Mouse (Mus musculus) right cerebral cortex, postnatal 36 days (tissue): ENCODE data around the gene Slc35c1.
A peak's percentile ranks its signal among the peaks of the same experiment; 100 is the strongest.
"Not testable (repeated sequence)": the region's sequence is repeated elsewhere in the genome, so short reads cannot be mapped to it uniquely, and the experiment has no call there.

Source experiments
- DNase-seq, 2 experiments: peaks; one replicate each; pipeline ENCODE4 v3.0.0; 2022; ENCODE audit warnings: low spot score in 2 of 2, mixed read lengths in 1 of 2

Gene Slc35c1

DNA sequence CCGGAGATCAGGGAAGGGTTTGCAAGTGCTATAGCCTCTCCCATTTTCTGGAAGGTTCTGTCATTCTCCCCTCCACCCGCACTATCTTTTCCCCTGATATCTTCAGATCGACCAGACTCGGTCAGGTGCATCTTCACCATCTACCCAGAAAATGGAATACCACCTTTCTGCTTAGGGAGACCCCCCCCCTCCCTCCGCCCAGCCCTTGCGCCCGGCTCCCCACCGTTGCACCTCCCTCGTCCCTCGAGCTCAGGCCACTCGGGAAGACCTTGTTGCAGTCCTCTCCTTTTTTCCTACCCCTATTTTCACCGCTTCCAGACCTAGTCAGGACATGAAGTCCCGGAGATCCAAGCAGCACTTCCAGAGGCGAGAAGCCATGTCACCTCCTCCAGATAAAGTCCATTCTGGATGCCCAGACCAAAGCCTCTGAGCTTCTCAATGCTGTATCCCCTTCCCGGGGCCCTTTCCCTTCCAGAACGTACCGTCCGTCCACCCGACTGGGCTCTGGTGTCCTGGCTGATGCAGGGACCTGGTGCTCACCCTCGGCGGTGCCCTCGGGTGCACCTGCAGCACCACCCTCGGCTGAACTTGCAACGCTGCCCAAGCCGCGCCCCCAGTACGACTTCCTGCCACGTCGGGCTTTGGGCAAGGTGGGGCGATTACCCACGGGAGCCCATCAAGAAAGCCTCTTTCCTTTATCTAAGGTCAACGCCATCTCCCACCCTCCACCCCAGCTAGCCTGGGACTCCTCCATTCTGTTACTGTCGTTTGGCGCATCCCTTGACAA lies at the start of gene Slc35c1:
Gene Slc35c1, minus strand, starts transcription at position 618 of the 787 bp plus-strand sequence.
- DNase-seq = no peak

DNA sequence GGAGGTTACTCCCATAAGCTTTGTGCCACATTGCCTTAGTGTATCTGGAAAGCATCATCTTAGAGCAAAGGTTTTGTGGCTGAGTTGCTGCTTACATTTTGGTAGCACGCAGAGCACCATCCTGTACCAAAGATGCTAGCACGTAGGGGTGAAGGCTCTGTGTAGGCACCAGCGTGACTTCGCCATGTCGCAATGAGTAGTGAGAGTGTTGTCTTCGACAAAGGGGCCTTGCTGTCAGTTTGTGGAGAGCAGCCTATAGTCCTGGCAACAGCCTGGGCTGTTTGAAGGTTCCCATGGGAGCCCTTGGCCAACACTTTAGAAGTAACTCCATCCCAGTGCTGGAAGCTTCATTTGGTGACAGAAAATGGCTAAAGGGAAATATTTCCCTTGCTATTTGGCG lies 45.0 kb upstream of the Slc35c1 start:
- DNase-seq = no peak

DNA sequence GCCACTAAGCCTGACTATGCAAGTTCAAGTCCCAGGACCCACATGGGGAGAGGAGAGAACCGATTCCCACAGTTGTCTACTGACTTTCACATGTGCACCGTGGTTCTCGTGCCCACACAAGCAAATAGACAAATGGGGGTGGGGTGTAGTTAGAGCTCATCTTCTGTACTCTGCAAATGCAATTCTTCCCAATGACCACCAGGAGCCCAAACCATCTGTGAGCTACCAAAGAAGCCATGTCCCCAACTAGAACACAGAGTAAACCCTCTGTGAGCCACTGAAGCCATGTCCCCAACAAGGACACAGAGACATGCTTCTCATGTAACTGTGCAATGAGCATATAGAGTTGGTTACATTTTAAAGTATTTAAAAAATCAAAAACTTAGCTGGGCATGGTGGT lies 43.1 kb upstream of the Slc35c1 start:
- no peak for DNase-seq

DNA sequence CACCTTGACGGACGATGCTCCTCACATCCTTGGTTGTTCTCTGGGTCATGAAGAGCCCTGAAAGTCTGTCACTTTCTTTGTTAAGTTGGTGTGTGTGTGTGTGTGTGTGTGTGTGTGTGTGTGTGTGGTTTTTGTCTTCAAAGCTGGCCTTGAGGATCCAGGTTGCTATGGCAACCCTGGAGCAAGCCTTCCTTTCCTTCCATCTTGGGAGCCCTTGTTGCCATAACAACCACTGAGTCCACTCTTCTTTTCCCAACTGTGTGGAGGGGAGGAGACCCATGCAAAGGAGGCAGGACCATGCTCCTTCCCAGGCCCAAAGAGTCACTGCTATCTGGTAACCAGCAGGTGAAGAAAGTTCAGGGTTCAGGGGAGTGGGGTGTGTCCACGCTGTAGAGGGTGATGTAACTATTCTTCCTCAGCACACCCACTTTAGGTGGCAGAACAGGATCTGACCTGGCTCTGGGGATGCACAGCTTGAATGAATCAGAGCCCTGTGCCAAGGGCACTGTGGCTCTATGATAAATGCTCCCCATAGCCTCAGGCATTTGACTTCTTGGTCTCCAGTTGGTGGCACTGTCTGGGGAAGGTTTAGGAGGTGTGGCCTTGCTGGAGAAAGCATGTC lies 39.5 kb upstream of the Slc35c1 start:
- DNase-seq = peak; percentile 52 to 73

DNA sequence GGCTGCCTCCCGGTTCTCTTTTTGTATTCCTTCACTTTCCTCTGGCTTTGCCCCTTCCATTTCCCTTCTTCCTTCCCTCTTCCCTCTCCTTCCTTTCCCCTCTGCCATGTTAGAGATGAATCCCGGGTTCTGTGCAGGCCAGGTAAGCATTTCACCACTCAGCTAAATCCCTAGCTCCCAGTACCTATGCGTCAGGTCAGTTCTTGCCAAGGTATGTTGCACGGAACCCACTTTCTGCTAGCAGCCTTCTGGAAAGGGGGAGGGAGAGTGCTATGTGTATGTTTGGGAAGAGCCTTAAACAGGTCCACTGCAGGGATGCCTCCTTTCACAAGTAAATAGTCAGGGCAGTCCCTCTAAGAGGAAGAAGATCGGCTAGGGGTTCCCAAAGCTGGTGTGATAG lies 36.8 kb upstream of the Slc35c1 start:
- DNase-seq = no peak

DNA sequence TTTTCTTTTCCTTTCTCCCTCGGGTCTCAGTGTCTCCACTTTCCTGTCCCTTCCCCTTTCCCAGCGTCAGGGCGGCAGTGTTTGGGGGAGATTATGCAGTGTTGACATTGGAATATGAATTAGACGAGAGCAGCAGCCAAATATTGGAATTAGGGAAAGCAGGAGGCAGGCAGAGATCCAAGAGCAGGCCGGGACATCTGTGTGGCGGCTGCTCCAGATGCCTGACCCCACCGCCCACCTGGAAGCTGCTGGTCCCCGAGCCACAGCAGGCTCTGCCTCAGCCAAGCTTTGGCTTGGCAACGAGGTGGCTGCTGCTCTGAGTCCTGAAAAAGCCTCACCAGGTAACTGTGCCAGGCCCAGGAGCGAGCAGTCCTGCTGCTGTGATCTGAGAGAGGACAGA lies 36.3 kb upstream of the Slc35c1 start:
- no peak for DNase-seq

DNA sequence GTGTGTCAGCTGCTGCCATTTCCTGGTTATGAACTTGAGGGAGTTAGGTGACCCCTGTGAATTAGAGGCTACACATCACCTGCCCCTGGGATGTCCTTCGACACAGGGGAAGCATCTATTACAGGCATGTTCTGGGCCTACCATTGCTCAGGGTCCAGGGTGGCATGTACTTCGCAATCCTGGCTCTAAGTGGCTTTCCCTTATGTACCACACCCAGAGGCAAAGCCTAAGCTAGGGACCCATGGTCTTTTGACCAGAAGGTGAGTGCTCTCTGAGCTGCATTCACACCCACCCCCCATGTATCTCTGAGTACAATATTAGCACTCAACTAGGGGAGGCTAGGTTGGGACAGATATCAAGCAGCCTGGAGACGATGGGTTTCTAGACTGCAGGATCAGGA lies 34.6 kb upstream of the Slc35c1 start:
- DNase-seq = no peak

DNA sequence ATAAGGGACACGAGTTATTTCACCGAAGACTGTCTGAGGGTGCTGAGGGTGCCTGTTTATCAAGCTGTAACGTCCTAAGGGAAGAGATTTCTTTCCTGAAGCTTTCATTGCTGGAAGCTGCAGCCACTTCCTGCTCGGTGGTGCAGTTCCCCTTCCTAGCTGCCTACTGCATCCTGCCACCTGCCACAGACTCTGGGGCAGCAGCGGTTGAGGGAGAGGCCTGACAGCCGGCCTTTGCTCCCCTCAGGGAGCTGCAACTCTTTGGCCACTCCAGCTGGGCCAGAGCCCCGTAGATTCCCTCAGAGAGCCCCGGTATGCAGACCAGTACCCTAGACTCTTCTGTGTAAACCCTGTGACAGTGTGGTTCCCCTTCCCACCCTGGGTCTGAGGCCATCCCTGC lies 34.1 kb upstream of the Slc35c1 start:
- no peak for DNase-seq

DNA sequence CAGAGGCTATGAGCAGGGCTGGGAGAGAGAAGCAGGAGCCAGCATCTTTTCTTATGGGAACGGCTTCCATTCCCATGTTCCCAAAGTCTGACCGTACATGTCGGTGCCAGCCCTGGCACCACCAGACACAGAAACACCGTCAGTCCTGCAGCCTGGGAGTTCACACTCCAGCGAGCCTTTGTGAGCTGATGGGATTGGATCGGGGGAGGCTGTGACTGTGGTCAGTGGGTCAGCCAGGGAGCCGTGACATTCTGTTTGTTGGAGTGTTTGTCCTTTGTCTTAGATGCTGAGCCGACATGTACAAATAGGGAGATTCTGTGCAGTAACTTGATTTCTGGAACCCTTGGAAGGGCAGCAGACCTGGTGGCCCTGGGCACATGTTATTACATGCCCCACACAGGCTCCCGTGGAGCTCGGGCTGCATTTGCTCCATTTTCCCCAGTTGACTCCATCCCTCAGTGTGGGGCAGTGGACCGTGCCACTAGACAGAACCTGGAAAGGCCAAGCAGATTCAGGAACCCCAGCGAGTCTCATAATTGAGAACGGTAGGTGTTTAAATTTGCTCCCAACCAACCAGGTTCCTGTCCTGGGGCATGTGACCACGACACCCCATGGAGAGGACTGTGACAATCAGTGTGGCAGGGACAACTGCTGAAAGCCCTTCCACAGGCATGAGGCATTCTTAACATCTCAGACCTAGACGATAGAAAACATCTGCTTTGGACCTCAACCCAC lies 33.5 kb upstream of the Slc35c1 start:
- DNase-seq = no peak

DNA sequence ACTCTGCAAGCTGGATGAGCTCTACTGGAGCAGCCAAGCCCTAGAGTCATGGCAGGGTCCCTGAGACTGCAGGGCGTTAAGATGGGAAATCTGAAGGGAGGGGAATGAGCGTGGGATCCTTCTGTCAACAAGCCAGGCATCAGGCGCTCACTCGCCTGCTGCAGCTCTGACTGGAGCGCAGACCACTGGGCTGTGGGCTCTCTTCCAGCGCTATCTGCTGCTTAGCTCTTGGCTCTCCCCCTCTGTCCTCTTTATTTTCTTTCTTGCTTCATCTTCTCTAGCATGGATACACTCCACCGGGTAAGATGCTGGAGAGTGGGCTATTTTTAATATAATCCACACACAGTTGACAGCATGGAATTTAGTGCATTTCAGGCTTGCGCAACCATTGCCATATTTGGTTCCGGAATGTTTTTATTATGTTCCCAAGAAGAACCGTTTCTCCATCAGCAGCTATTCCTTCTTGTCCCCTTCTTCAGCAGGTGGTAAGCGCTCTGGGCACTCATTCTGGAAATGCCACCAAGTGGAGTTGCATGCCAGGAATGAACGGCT lies 31.7 kb upstream of the Slc35c1 start:
- peak in 1 of 2 experiments; percentile 40 for DNase-seq

DNA sequence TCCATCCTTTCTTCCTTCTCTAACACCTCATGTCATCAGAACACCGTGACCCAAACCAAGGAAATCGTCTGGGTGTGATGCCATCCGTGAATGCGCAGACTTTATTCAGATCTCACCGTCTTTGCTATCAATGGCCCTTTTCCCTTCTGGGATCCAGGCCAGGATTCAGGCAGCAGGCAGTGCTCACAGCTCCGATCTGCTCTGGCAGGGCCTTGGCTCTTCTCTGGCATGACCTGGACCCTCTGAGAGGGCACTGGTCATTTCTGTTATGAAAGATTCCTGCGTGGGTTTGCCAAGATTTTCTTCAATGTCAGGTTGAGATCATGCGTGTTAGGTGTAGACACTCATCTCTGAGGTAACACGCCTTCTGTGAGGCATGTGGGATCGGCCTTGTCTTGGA lies 30.2 kb upstream of the Slc35c1 start:
- DNase-seq = no peak

DNA sequence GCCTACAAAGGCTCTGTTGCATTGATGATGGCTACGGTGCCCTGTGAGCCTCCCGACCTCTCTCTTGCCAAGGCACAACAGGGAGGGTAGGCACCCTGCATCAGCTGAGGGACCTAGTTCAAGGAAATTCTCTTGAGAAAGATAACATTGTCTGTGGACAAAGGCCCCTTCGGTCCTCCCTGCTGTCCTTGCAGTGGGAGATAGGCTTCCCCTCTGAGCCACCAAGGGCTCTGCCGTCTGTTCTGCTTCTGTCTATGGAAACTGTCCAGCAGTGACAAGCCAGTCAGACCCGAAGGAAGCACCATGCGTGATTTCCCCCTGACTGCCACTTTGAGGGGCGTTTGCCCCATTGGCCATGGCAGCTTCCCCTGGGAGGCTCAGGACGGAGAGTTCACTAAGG lies 27.5 kb upstream of the Slc35c1 start:
- no peak for DNase-seq

DNA sequence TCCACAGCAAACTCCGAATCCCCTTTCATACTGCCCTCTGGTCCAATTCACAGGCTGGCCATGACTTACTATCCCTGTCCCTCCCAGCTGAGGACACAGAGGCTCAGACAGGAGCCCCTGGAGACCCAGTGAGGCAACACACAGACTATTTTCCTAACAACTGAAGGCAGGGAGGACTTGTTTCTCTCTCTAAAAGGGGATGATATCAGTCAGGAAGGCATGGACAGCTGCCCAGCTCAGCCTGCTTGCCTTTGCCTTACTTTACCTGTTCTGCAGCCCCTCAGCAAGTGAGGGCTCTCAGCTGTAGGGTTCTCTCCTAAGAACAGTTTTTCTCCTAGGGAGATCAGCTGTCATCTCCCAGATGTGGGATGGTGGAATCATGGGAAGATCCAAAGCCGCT lies 26.6 kb upstream of the Slc35c1 start:
- DNase-seq = no peak

DNA sequence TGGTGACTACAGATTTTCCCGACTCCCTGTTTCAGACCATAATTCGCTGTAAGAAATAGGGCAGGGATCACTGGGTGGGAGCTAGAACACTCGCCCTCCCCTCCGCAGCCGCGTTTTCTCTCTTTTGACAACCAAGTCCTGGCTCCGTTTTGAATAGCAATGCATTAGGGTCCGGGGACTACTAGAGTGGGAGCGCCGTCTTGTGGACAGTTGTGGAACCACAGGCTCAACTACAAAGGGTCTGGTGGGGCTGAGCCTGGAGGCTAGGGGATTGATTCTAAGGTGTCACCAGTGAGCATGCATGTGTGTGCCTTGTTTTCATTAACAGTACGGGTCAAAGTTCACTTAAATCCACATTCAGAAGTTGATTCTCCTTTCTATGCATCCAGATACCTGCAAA lies 26.1 kb upstream of the Slc35c1 start:
- DNase-seq = peak; percentile 65 to 68

DNA sequence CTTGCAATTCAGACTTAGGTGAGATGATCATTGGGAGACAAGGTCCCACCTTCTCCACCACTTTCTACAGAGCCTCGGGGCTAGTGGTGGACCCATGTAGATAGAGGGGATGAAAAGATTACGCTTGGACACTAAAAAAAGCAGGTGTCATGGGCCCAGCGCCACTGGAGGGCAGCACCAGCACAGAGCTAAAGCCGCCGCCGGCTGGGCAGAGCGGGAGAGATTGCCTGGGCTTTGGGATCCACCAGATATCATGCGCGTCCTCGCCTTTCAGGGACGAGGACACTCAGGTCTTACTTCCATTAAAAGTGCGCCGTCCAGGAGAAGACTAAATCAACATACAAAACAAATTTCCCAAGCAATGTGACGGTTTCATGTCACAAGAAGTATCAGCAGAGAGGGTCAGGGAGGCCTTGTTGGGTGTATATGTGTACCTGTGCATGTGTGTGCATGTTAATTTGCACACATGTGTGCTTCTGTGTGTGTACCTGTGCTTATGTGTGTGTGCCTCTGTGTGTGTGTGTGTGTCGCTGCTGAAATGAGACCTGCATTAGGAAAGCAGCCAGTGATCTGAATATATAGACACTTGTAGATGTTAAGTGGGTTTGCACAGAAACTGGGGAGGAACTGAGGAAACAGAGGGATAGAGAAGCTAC lies 25.4 kb upstream of the Slc35c1 start:
- peak; percentile 65 to 69 for DNase-seq

DNA sequence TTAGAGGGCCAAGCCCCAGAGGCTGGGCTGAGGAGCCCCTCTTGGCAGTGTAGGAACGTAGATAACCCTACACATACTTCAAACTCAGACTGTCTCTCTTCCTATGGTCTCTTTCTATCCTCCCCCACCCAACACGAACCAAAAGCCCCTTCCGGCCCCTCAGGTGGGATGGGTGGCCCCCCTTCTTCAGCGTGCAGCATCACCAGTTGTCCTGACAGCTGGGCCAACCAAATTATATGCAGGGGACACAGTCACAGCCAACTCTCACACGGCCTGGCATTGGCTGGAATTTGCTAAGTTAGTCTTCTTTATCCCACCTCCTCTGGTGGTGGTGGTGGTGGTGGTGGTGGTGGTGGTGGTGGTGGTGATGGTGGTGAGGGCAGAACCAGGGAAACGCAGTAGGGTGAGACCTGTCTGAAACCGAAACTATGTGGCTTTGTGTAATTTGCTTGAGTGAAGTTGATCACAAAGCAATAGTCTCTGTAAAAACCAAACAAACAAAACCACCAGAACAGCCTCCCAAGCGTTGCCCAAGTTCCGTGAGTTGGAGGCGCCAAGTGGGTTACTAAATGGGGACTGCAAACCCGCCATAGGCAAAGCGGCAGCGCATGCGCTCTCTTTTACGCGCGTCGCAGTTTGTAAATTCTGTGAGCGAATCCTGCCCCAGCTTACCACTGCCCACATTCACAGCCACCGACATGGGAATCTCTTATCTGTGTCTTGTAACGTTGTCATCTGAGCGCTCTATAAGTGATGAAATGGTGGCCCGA lies 24.1 kb upstream of the Slc35c1 start:
- DNase-seq = no peak

DNA sequence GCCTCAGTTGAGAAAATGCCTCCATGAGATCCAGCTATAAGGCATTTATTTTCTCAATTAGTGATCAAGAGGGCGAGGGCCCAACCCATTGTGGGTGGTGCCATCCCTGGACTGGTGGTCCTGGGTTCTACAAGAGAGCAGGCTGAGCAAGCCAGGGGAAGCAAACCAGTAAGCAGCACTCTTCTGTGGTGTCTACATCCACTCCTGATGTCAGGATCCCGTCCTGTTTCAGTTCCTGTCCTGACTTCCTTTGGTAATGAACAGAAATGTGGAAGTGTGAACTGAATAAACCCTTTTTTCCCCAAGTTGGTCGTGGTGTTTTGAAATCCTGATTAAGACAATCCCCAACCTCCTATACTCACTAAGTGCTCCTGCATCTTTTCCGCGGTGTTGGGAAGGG lies 23.2 kb upstream of the Slc35c1 start:
- no peak for DNase-seq

DNA sequence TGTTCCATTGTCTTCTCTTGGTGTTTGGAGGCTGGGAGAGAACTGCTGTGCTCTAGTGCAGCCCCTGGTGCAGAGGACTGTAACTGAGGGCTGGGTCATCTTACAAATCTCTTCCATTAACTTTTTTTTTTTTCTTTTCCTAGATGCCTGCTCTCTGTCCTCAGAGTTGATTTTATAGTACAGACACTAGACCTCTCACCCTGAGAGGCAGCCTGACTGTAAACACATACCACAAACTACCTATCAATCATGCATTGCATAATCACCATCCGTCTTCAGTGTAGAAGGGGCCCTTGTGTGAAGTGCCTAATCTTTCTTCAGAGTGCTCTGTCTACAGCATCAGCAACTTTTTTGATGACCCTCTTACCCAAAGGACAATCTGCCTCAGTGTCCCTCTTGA lies 22.2 kb upstream of the Slc35c1 start:
- DNase-seq = no peak

DNA sequence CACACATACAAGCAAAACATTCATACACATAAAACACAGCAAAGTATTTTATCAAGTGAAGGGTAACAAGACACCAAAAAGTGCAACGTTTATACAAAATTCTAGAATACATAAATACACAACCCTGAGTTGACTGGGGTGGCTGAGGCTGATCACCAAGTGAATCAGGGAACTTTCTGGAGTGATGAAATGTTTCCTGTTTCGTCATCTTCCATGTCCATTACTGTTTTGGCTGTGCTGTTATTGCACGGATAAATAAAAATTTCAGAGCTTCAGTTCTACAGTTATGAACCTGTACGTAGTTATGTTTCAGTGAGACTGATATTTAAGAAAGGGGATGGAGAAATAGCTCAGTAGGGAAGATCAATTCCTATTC lies 18.0 kb upstream of the Slc35c1 start:
- DNase-seq = no peak

DNA sequence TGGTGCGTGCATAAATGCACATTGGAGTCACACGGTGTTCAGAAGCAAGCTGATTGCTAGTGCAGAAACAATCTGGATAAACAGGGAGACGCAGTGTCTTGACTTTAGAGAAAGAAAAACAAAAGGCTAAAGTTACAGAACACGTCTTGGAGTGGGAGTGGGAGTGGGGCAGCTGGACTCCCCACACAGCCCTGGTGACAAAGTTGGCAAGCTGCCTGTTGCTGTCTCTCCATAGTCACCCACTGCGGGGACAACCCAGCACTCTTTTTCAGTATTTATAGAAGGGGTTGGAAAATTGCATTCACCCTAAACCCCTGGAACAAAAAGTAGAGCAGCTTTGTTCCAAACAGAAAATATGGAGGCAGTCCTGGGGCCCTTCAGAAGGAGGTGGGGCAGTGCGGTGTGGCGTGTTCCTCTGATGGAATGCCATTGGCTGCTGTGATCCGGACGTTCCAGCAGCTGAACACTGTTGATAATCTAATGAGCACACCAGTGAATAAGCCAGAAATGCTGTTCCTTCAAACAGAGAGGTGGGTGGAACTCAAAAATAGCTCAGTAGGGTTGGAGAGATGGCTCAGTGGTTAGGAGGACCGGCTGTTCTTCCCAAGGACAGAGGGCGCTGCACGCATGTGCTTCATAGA lies 17.5 kb upstream of the Slc35c1 start:
- DNase-seq = no peak

DNA sequence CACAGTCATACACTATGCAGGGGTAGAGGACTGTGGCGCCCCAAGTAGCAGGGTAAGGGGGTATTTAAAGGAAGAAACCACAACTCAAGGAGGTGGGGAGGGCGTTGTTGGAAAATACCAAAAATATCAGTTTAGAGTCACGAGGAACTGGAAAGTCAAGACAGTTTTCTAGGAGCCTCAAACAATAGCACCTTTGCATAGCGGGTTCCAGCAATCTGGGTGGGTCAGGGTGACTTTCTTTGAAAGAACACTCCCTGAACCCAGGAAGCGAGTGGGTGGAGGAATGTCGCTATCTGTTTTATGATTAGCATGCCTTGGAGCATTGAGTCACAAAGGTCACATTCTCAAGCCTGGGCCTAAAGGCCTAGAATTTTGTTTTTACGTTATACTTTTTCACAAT lies 16.2 kb upstream of the Slc35c1 start:
- DNase-seq = not testable (repeated sequence)
